Mouse (Mus musculus) lung, postnatal 0 days (tissue): ENCODE results near the gene Naa10.
A peak's percentile ranks its signal among the peaks of the same experiment; 100 is the strongest.

Source experiments
- CTCF ChIP-seq: IDR thresholded peaks from 2 replicates; pipeline ENCODE4 v1.5.1; 2016; ENCODE audit warnings: antibody characterized with exemption, mild to moderate bottlenecking
- EP300 ChIP-seq: IDR thresholded peaks from 2 replicates; pipeline ENCODE4 v1.6.1; 2016; ENCODE audit warnings: antibody characterized with exemption, mild to moderate bottlenecking, control low read depth

DNA sequence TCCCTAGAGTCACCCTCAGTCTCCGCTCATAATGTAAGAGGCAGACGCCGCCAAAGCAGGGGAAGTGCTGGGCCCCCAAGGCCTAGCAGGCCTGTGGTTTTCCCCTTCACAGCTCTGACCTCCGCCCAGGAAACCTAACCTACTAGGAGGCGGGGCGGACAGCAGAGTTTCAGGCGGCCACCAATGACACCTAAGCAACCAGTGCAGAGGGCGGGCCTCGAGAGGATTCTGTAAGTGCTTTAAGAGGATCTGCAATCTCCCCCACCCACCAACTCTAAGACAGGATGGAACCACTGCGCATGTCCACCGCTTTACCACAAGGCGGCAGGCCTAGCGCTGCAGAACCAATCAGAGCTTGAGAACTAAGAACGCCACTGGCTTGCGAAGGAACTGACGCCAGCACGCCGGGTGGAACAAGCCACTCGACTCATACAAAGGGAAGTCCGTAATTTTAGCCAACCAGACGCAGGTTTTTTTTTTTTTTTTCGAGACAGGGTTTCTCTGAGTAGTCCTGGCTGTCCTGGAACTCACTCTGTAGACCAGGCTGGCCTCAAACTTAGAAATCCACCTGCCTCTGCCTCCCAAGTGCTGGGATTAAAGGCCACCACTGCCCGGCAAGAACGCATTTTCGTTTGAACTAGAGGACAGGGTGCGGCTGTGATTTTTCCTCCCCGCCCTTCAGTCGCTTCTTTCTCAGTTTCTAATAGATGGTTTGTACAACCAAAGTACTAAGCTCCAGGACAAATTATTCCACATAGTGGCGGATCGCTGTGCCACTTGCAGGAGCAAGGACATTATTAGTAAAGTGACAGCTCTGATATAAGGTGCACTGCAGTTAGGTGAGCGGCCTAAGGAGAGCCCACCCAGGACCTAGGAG lies 6.7 kb downstream of the Naa10 start:
- TF ChIP-seq CTCF (peak; percentile 67), EP300 (no peak)
